Mouse (Mus musculus) liver, adult 2 months (tissue): ENCODE measurements around the gene Cda. TPM values are rescaled to one million over a fixed set of nuclear protein-coding genes. Genes with fewer than 3 reads are reported as not detected.

Experiments used
- DNase-seq: peaks from one replicate; pipeline ENCODE4 v3.0.0-alpha.2; 2011; ENCODE audit warnings: low read depth, low spot score; ENCODE audit errors: extremely low read depth
- H3K27ac ChIP-seq: fragments of 200-500 bp; replicated peaks from 2 replicates; pipeline ENCODE4 v1.5.1; 2012; ENCODE audit warnings: low read depth, mild to moderate bottlenecking, control low read depth, inconsistent platforms, low read length; ENCODE audit not compliant: insufficient read depth
- H3K27me3 ChIP-seq: fragments of 200-500 bp; 2 replicates; pipeline ENCODE4 v1.6.1; 2012; ENCODE audit warnings: mild to moderate bottlenecking, moderate library complexity, low read length, inconsistent platforms; ENCODE audit not compliant: control insufficient read depth, insufficient read depth
- H3K36me3 ChIP-seq: fragments of 200-500 bp; 2 replicates; pipeline ENCODE4 v1.6.1; 2012; ENCODE audit warnings: low read length, inconsistent platforms; ENCODE audit not compliant: control insufficient read depth, insufficient read depth
- H3K4me1 ChIP-seq: fragments of 200-500 bp; 2 replicates; pipeline ENCODE4 v1.6.1; 2011; ENCODE audit warnings: low read length; ENCODE audit not compliant: control insufficient read depth, insufficient read depth
- H3K4me3 ChIP-seq: fragments of 200-500 bp; 2 replicates; pipeline ENCODE4 v1.5.1; 2011; ENCODE audit warnings: low read depth, mild to moderate bottlenecking, control low read depth, low read length, moderate library complexity; ENCODE audit not compliant: insufficient read depth
- H3K79me2 ChIP-seq: fragments of 200-500 bp; 2 replicates; pipeline ENCODE4 v1.6.1; 2012; ENCODE audit warnings: inconsistent platforms, mild to moderate bottlenecking, low read length, moderate library complexity; ENCODE audit not compliant: control insufficient read depth, insufficient read depth
- H3K9ac ChIP-seq: fragments of 200-500 bp; 2 replicates; pipeline ENCODE4 v1.6.1; 2012; ENCODE audit warnings: low read depth, mild to moderate bottlenecking, control low read depth, inconsistent platforms, low read length
- CTCF ChIP-seq: fragments of 200-500 bp; IDR thresholded peaks from 2 replicates; pipeline ENCODE4 v1.5.1; 2011; ENCODE audit warnings: low read depth, low read length, control low read depth
- POLR2A ChIP-seq: fragments of 200-500 bp; IDR thresholded peaks from 2 replicates; pipeline ENCODE4 v1.6.1; 2011; ENCODE audit warnings: low read length, control low read depth; ENCODE audit not compliant: insufficient read depth; ENCODE audit errors: extremely low read depth
- WGBS: fragments of 180-500 bp; shearing (Covaris S2); methylation state at CpG from one replicate; pipeline ENCODE4 v1.1.7; 2018; 5-methylcytosine and 5-hydroxymethylcytosine counted together
- polyA plus RNA-seq: library from polyadenylated mRNA; depleted of rRNA; stranded (reverse); fragments of >200 nt; gene quantifications from 2 replicates; pipeline ENCODE4 v1.2.3, GENCODE M21; 2012
- total RNA-seq: library from RNA; depleted of rRNA; stranded (reverse); fragments of >200 nt; gene quantifications from 2 replicates; pipeline ENCODE4 v1.2.3, GENCODE M21; 2014

Gene Cda
- total and polyA plus RNA-seq, 2 experiments = 4.5 to 34.1 TPM

GRCm38 (mm10) chr4:138411011-138411410, 43.2 kb upstream of the Cda start:
- H3K4me3 ChIP-seq = no peak overlapping the region
- H3K36me3 ChIP-seq = no peaks in the 10 kb centered on the region
- H3K27ac ChIP-seq = no peak overlapping the region
- TF ChIP-seq POLR2A (no peak), CTCF (no peak)
- 12% methylated on average over 5 of the region's 5 CpGs for WGBS
- no peaks in the 10 kb centered on the region for H3K27me3 ChIP-seq
- H3K9ac ChIP-seq = no peak overlapping the region
- DNase-seq = no peak
- H3K4me1 ChIP-seq = no peaks in the 10 kb centered on the region
- no peaks in the 10 kb centered on the region for H3K79me2 ChIP-seq

DNA sequence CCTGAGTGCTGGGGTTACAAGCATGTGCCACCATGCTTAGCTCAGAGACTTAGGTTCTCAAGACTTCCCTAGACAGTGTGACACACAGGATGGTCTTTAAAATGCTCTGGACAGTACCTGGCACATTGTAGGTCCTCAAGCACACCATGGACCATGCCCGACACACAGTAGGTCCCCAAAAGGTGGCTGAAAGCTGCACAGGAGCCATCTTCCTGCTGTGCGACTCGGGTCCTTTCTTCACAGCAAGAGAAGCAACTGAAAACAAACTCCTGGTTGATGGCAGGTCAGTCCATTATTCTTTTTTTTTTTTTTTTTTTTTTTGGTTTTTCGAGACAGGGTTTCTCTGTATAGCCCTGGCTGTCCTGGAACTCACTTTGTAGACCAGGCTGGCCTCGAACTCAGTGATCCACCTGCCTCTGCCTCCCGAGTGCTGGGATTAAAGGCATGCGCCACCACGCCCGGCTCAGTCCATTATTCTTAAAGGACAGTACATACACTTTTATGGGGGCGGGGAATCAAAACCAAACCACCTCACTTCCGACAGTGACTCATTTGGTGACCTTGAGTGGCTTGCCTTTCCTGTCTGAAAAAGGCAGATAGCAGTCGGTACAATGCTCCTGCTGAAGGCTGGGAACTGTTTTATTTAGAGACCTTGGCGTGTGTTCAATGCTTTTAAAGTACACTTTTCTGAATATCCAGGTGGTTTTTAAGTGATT, 39.8 kb upstream of the Cda start:
- no peak overlapping the region for H3K27ac ChIP-seq
- TF ChIP-seq POLR2A = no peak
- TF ChIP-seq CTCF = no peak
- no peaks in the 10 kb centered on the region for H3K79me2 ChIP-seq
- no peak overlapping the region for H3K9ac ChIP-seq
- H3K4me3 ChIP-seq = no peak overlapping the region
- no peaks in the 10 kb centered on the region for H3K4me1 ChIP-seq
- H3K36me3 ChIP-seq = no peaks in the 10 kb centered on the region
- no peak for DNase-seq
- H3K27me3 ChIP-seq = no peaks in the 10 kb centered on the region
- 69% methylated on average over 12 of the region's 13 CpGs for WGBS

DNA sequence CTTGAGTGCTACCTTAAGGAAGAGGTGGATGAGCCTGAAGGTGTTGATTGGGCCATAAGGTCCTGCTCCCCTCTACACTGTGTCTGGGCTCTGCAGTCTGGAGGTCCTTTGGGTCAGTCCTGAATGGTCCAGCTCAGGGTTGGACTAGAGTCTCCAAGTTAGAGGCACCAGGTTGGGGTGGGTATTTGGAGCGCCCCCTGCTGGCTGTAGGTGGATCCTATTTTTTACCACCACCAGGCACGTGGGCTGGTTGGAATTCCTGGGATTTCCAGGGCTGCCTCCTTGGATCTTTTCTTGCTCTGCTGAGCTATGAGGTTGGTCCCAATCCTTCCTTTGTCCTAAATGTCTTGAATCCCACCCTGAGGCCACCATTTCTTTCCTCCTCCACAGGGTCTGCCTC, 37.0 kb upstream of the Cda start:
- TF ChIP-seq POLR2A = no peak
- TF ChIP-seq CTCF = peak; percentile 84
- Histone ChIP-seq H3K36me3 (no peaks in the 10 kb centered on the region), H3K27ac (no peak overlapping the region), H3K4me1 (no peaks in the 10 kb centered on the region), H3K9ac (no peak overlapping the region), H3K27me3 (no peaks in the 10 kb centered on the region), H3K79me2 (no peaks in the 10 kb centered on the region), H3K4me3 (no peak overlapping the region)
- 4% methylated on average over 2 of the region's 2 CpGs for WGBS
- DNase-seq = peak; percentile 30

- no peak for DNase-seq
- Histone ChIP-seq H3K27me3 (peaks cover 20% of the 10 kb centered on the region), H3K4me3 (no peak overlapping the region), H3K9ac (no peak overlapping the region), H3K79me2 (no peaks in the 10 kb centered on the region), H3K4me1 (no peaks in the 10 kb centered on the region), H3K27ac (no peak overlapping the region), H3K36me3 (no peaks in the 10 kb centered on the region)
- WGBS = 20% methylated on average over 8 of the region's 8 CpGs
- no peak for TF ChIP-seq POLR2A
- TF ChIP-seq CTCF = no peak
These were observed 28.9 kb upstream of the Cda start for GRCm38 (mm10) chr4:138396711-138397110.

DNA sequence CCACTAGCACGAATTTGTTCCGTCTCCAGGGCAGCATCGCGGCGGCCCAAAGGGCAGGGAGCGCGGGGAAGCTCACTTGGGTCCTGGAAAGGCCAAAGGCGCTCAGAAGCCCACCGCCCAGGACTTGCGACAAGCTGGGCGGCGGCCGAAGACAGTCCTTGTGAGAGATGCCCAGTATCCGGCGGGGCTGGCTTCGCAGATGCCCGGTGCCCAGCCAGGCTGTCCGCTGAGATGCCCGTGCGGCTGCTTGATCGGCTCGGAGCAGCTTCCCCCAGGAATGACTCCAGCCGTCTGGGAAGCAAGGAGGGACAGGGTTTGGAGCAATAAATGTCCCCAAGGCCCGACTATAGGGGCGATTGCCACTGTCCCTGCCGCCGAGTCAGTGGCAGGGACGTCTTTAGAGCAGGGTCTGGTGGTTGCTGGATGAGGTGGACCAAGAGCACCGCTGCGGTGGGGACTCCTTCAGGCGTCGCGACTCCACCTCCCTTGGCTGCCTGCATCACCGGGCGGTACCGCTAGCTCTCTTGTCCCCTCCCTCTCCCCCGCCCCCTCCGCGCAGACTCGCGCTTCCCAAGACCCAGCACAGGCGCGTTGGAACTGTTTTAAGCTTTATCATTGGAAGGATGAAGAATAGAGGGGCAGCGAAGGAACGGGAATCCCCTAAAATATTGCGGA, 28.3 kb upstream of the Cda start, which contains the start of gene Fam43b:
Fam43b (minus strand) TSS at position 558 of the 675 bp plus-strand sequence.
- 3% methylated on average over 43 of the region's 46 CpGs for WGBS
- no peaks in the 10 kb centered on the region for H3K79me2 ChIP-seq
- no peak for TF ChIP-seq POLR2A
- no peak for TF ChIP-seq CTCF
- H3K9ac ChIP-seq = no peak within 1 kb of the TSS
- H3K27me3 ChIP-seq = peaks cover 20% of the 10 kb centered on the region
- H3K4me1 ChIP-seq = no peaks in the 10 kb centered on the region
- H3K36me3 ChIP-seq = no peaks in the 10 kb centered on the region
- no peak for DNase-seq
- H3K4me3 ChIP-seq = no peak within 1 kb of the TSS
- H3K27ac ChIP-seq = no peak within 1 kb of the TSS
